Comparison of ENCODE assay signal across 18 mouse cellular contexts in genomic region chr9:95542475-95542874, GRCm38 (mm10). TPM values are rescaled to one million over a fixed set of nuclear protein-coding genes. Genes with fewer than 3 reads are reported as not detected.
A peak's percentile ranks its signal among the peaks of the same experiment; 100 is the strongest.
DNase-seq lines count a peak whose midpoint lies in the region; ATAC-seq and TF ChIP-seq lines count a peak whose summit lies in the region.
"Had no signal": no experiment of that assay in that cellular context is flagged by ENCODE, and none has a peak within 500 bp of the region (broad histone marks: within the 10 kb centered on the region; RNA-seq: fewer than 3 reads in every experiment).

No protein-coding gene starts in this region.

- TF ChIP-seq CTCF in layer of hippocampus, adult 2 months (conservative IDR thresholded peaks at IDR 0.05) = no peak
- no peak for TF ChIP-seq CTCF in testis, adult 2 months (IDR thresholded peaks at IDR 0.05; ENCODE audit: control insufficient read depth, insufficient read depth, insufficient replicate concordance, low read depth, low read length)
- no peak for TF ChIP-seq CTCF in liver, postnatal 0 days (IDR thresholded peaks at IDR 0.05; ENCODE audit: low read depth)
- TF ChIP-seq CTCF in heart, adult 2 months (IDR thresholded peaks at IDR 0.05) = no peak

- H3K27ac ChIP-seq in layer of hippocampus, adult 2 months = 0 out of 2 replicates have a peak overlapping the region, but pooled peaks have one; percentile 5
- H3K27ac ChIP-seq in testis, adult 2 months (ENCODE audit: control insufficient read depth, insufficient read depth, low read depth, low read length) = no peak overlapping the region
- peak overlapping the region; percentile 79 for H3K27ac ChIP-seq in liver, postnatal 0 days (ENCODE audit: low read depth)
- no peak overlapping the region for H3K27ac ChIP-seq in heart, adult 2 months
- H3K27ac ChIP-seq: embryonic facial prominence, embryonic 10.5 days; intestine, embryonic 15.5 days; kidney, embryonic 15.5 days; limb, embryonic 15.5 days had no signal

- TF ChIP-seq EP300 in liver, postnatal 0 days (IDR thresholded peaks at IDR 0.05; ENCODE audit: low read depth) = peak; percentile 58
- no peak for TF ChIP-seq EP300 in heart, adult 2 months (IDR thresholded peaks at IDR 0.05; ENCODE audit: insufficient read depth, low read depth, low read length)

- no peaks in the 10 kb centered on the region for H3K79me2 ChIP-seq in heart, adult 2 months (replicated peaks; ENCODE audit: control insufficient read depth, insufficient read depth, low read length)

- WGBS in liver, postnatal 0 days (ENCODE audit: insufficient replicate concordance) = 58% methylated on average over 6 of the region's 6 CpGs
- WGBS in heart, adult 2 months = 82% methylated on average over 6 of the region's 6 CpGs

- H3K4me1 ChIP-seq in testis, adult 2 months (ENCODE audit: control insufficient read depth, insufficient read depth, low read length) = no peaks in the 10 kb centered on the region
- H3K4me1 ChIP-seq in liver, postnatal 0 days (ENCODE audit: insufficient read depth) = peaks cover 18% of the 10 kb centered on the region
- no peaks in the 10 kb centered on the region for H3K4me1 ChIP-seq in heart, adult 2 months (ENCODE audit: control insufficient read depth, insufficient read depth, low read length)
- H3K4me1 ChIP-seq: embryonic facial prominence, embryonic 10.5 days; forebrain, embryonic 13.5 days; intestine, embryonic 15.5 days; kidney, embryonic 15.5 days; limb, embryonic 15.5 days had no signal

- no peaks in the 10 kb centered on the region for H3K36me3 ChIP-seq in testis, adult 2 months (ENCODE audit: control insufficient read depth, insufficient read depth, low read length)
- no peaks in the 10 kb centered on the region for H3K36me3 ChIP-seq in liver, postnatal 0 days (replicated peaks; ENCODE audit: insufficient read depth, low read length)
- H3K36me3 ChIP-seq in heart, adult 2 months (ENCODE audit: control insufficient read depth, insufficient read depth, low read length) = no peaks in the 10 kb centered on the region
- H3K36me3 ChIP-seq: embryonic facial prominence, embryonic 10.5 days; intestine, embryonic 15.5 days; kidney, embryonic 15.5 days; limb, embryonic 15.5 days had no signal

- no peak for TF ChIP-seq POLR2A in testis, adult 2 months (IDR thresholded peaks at IDR 0.05; ENCODE audit: control insufficient read depth, low read depth, low read length)
- no peak for TF ChIP-seq POLR2A in heart, adult 2 months (IDR thresholded peaks at IDR 0.05; ENCODE audit: insufficient read depth, low read depth, low read length)

- no peak overlapping the region for H3K9ac ChIP-seq in liver, postnatal 0 days (replicated peaks)
- no peak overlapping the region for H3K9ac ChIP-seq in heart, adult 2 months (ENCODE audit: low read depth, low read length)
- H3K9ac ChIP-seq: forebrain, embryonic 13.5 days; intestine, embryonic 15.5 days; kidney, embryonic 15.5 days; limb, embryonic 15.5 days had no signal

- H3K4me3 ChIP-seq in layer of hippocampus, adult 2 months = no peak overlapping the region
- H3K4me3 ChIP-seq in testis, adult 2 months (ENCODE audit: control insufficient read depth, low read depth, low read length) = peak overlapping the region; percentile 62; the same call in 1 of the 2 replicates
- no peak overlapping the region for H3K4me3 ChIP-seq in liver, postnatal 0 days (ENCODE audit: low read depth, low read length)
- H3K4me3 ChIP-seq in heart, adult 2 months = no peak overlapping the region
- H3K4me3 ChIP-seq: embryonic facial prominence, embryonic 10.5 days; forebrain, embryonic 13.5 days; intestine, embryonic 15.5 days; kidney, embryonic 15.5 days; limb, embryonic 15.5 days had no signal

- H3K9me3 ChIP-seq in liver, postnatal 0 days (ENCODE audit: low read length) = no peaks in the 10 kb centered on the region
- H3K9me3 ChIP-seq: embryonic facial prominence, embryonic 10.5 days; forebrain, embryonic 13.5 days; intestine, embryonic 15.5 days; kidney, embryonic 15.5 days; limb, embryonic 15.5 days had no signal

- intact Hi-C loops in heart, adult 2 months (cut with DNase I) = loop anchor here (5.0 kb wide), 1 partner anchor 40 kb away; no protein-coding TSS in a partner anchor

- H3K27me3 ChIP-seq in testis, adult 2 months (ENCODE audit: control insufficient read depth, insufficient read depth, low read length) = no peaks in the 10 kb centered on the region
- H3K27me3 ChIP-seq in liver, postnatal 0 days (ENCODE audit: insufficient read depth, low read length) = no peaks in the 10 kb centered on the region
- no peaks in the 10 kb centered on the region for H3K27me3 ChIP-seq in heart, adult 2 months (ENCODE audit: control insufficient read depth, insufficient read depth, low read length)
- H3K27me3 ChIP-seq: forebrain, embryonic 13.5 days; intestine, embryonic 15.5 days; kidney, embryonic 15.5 days; limb, embryonic 15.5 days had no signal

- peak overlapping the region; percentile 43 for H3K4me2 ChIP-seq in liver, postnatal 0 days (ENCODE audit: low read depth, low read length)
- H3K4me2 ChIP-seq: forebrain, embryonic 13.5 days; intestine, embryonic 15.5 days; kidney, embryonic 15.5 days; limb, embryonic 15.5 days had no signal

- ATAC-seq in liver, postnatal 0 days = peak; percentile 38
- ATAC-seq: forebrain, embryonic 13.5 days; intestine, embryonic 15.5 days had no signal

- no peak for DNase-seq in layer of hippocampus, adult 2 months (ENCODE audit: low spot score in 2 of 2)
- DNase-seq in layer of hippocampus, adult 9-11 months = no peak
- no peak for DNase-seq in testis, postnatal 14 days (ENCODE audit: low spot score)
- no peak for DNase-seq in liver, postnatal 0 days
- no peak for DNase-seq in lung, postnatal 36 days
- no peak for DNase-seq in heart, adult 2 months
- DNase-seq: adrenal gland, adult 2 months; cerebellum, adult 8-10 months; gastrocnemius, postnatal 25 days; layer of hippocampus, postnatal 36 days; lung, postnatal 10 days; thymus, postnatal 25 days had no signal

RNA-seq across cellular contexts. Expression of gene Paqr9, which starts 17.0 kb away (rescaled TPM):
- 10 to 100 TPM; 45.9 to 47.6 TPM for total RNA-seq in layer of hippocampus, adult 2 months (2021)
- polyA plus RNA-seq in testis, adult 2 months (2012; rRNA removed) = 58.7 and 63.4 TPM in 2 replicates
- polyA plus RNA-seq in liver, postnatal 0 days (2015; fragmentation: Nextera tagmentation; extraction: Ambion mirVana) = 63.6 and 68.7 TPM in 2 replicates
- total RNA-seq in heart, adult 2 months (2021) = 10 to 100 TPM; 38.5 to 42.5 TPM
- polyA plus RNA-seq in heart, adult 2 months (2012; rRNA removed) = 21.3 and 26.7 TPM in 2 replicates

RNA-seq across cellular contexts. Expression of gene U2surp, which starts 30.7 kb away (rescaled TPM):
- total RNA-seq in layer of hippocampus, adult 2 months (2021) = 10 to 100 TPM; 71.1 to 74.4 TPM
- 3.3 and 4.0 TPM in 2 replicates for polyA plus RNA-seq in testis, adult 2 months (2012; rRNA removed)
- 56.5 and 60.9 TPM in 2 replicates for polyA plus RNA-seq in liver, postnatal 0 days (2015; fragmentation: Nextera tagmentation; extraction: Ambion mirVana)
- total RNA-seq in heart, adult 2 months (2021) = 10 to 100 TPM; 31.9 to 39.9 TPM
- 3.4 and 8.0 TPM in 2 replicates for polyA plus RNA-seq in heart, adult 2 months (2012; rRNA removed)

Comparison
In these comparisons a context has a peak if more than half of its experiments do, and no peak if none do; other contexts are left out.
1. H3K27ac ChIP-seq: peak in layer of hippocampus, adult 2 months (single experiment) and liver, postnatal 0 days (single experiment); none in testis, adult 2 months (single experiment) and heart, adult 2 months (single experiment).